Mouse (Mus musculus) hindbrain, embryonic 12.5 days (tissue): ENCODE measurements at regions not wholly inside any gene's neighbourhood (a gene's known extent, or its start where the extent isn't known, plus 50 kb on each side); places are given as distances from the start of the nearest gene placed in this dataset.

ENCODE experiments used
- ATAC-seq: fragments of 200-750 bp; cut with Nextera tagmentation; 2 replicates; pipeline ENCODE4 v1.8.0; 2017; ENCODE audit warnings: moderate TSS enrichment; ENCODE audit not compliant: low FRiP score
- H3K27ac ChIP-seq: fragments of 300-500 bp; sonication (generic); 2 replicates; pipeline ENCODE4 v1.5.1; 2016; ENCODE audit warnings: mild to moderate bottlenecking
- H3K27me3 ChIP-seq: fragments of 300-500 bp; sonication (generic); 2 replicates; pipeline ENCODE4 v1.6.1; 2016; ENCODE audit warnings: mild to moderate bottlenecking
- H3K36me3 ChIP-seq: fragments of 300-500 bp; sonication (generic); 2 replicates; pipeline ENCODE4 v1.6.1; 2016; ENCODE audit warnings: mild to moderate bottlenecking
- H3K4me1 ChIP-seq: fragments of 300-500 bp; sonication (generic); 2 replicates; pipeline ENCODE4 v1.6.1; 2016
- H3K4me2 ChIP-seq: fragments of 300-500 bp; sonication (generic); replicated peaks from 2 replicates; pipeline ENCODE4 v1.6.1; 2016; ENCODE audit warnings: mild to moderate bottlenecking
- H3K4me3 ChIP-seq: fragments of 300-500 bp; sonication (generic); 2 replicates; pipeline ENCODE4 v1.5.1; 2016; ENCODE audit warnings: mild to moderate bottlenecking
- H3K9ac ChIP-seq: fragments of 300-500 bp; sonication (generic); 2 replicates; pipeline ENCODE4 v1.6.1; 2016; ENCODE audit warnings: mild to moderate bottlenecking, moderate library complexity
- H3K9me3 ChIP-seq: fragments of 300-500 bp; sonication (generic); replicated peaks from 2 replicates; pipeline ENCODE4 v1.6.1; 2016; ENCODE audit warnings: mild to moderate bottlenecking
- whole genome bisulfite sequencing: fragments of 180-500 bp; shearing (Covaris S2); methylation state at CpG from one replicate; pipeline ENCODE4 v1.1.7; 2016; 5-methylcytosine and 5-hydroxymethylcytosine counted together

- H3K27me3 ChIP-seq: no peaks in the 10 kb centered on the region
- WGBS: 36% methylated on average over 5 of the region's 5 CpGs
- no peak overlapping the region for H3K9ac ChIP-seq
- peaks cover 20% of the 10 kb centered on the region for H3K4me1 ChIP-seq
- H3K36me3 ChIP-seq: no peaks in the 10 kb centered on the region
- ATAC-seq: peak; percentile 56; the same call in 1 of the 2 replicates
- no peak overlapping the region for H3K27ac ChIP-seq
- no peak overlapping the region for H3K4me3 ChIP-seq
- no peaks in the 10 kb centered on the region for H3K9me3 ChIP-seq
- H3K4me2 ChIP-seq: no peak overlapping the region
Measured at GRCm38 (mm10) chr9:33903991-33904570, 581.6 kb upstream of the Kirrel3 start.

GRCm38 (mm10) chr9:33914919-33915318 is 570.8 kb upstream of the Kirrel3 start:
- Histone ChIP-seq H3K36me3 (no peaks in the 10 kb centered on the region), H3K4me3 (no peak overlapping the region), H3K27me3 (no peaks in the 10 kb centered on the region), H3K27ac (no peak overlapping the region), H3K4me1 (no peaks in the 10 kb centered on the region), H3K9me3 (no peaks in the 10 kb centered on the region), H3K9ac (no peak overlapping the region), H3K4me2 (no peak overlapping the region)
- 88% methylated on average over 4 of the region's 4 CpGs for WGBS
- ATAC-seq: no peak

- 64% methylated on average over 4 of the region's 4 CpGs for WGBS
- Histone ChIP-seq H3K9ac (no peak overlapping the region), H3K4me1 (no peaks in the 10 kb centered on the region), H3K4me3 (no peak overlapping the region), H3K4me2 (no peak overlapping the region), H3K9me3 (no peaks in the 10 kb centered on the region), H3K36me3 (no peaks in the 10 kb centered on the region), H3K27me3 (no peaks in the 10 kb centered on the region), H3K27ac (no peak overlapping the region)
- no peak for ATAC-seq
Measured at GRCm38 (mm10) chr9:33915349-33916056, 570.2 kb upstream of the Kirrel3 start.

- ATAC-seq: no peak
- WGBS: 86% methylated on average over 4 of the region's 4 CpGs
- no peaks in the 10 kb centered on the region for H3K36me3 ChIP-seq
- H3K4me2 ChIP-seq: no peak overlapping the region
- no peak overlapping the region for H3K27ac ChIP-seq
- no peak overlapping the region for H3K4me3 ChIP-seq
- no peaks in the 10 kb centered on the region for H3K9me3 ChIP-seq
- no peaks in the 10 kb centered on the region for H3K4me1 ChIP-seq
- no peak overlapping the region for H3K9ac ChIP-seq
- H3K27me3 ChIP-seq: no peaks in the 10 kb centered on the region
Measured at GRCm38 (mm10) chr9:33930286-33930685, 555.4 kb upstream of the Kirrel3 start.

- WGBS: 84% methylated on average over 5 of the region's 5 CpGs
- H3K27ac ChIP-seq: no peak overlapping the region
- H3K9me3 ChIP-seq: no peaks in the 10 kb centered on the region
- H3K4me2 ChIP-seq: no peak overlapping the region
- no peak overlapping the region for H3K9ac ChIP-seq
- no peak for ATAC-seq
- H3K27me3 ChIP-seq: no peaks in the 10 kb centered on the region
- H3K4me3 ChIP-seq: no peak overlapping the region
- H3K4me1 ChIP-seq: no peaks in the 10 kb centered on the region
- H3K36me3 ChIP-seq: no peaks in the 10 kb centered on the region
Measured at GRCm38 (mm10) chr9:33934071-33934470, 551.6 kb upstream of the Kirrel3 start.

GRCm38 (mm10) chr9:33954319-33954718 is 531.4 kb upstream of the Kirrel3 start:
- no peak overlapping the region for H3K9ac ChIP-seq
- no peaks in the 10 kb centered on the region for H3K36me3 ChIP-seq
- H3K4me3 ChIP-seq: no peak overlapping the region
- H3K27ac ChIP-seq: no peak overlapping the region
- H3K4me2 ChIP-seq: no peak overlapping the region
- no peaks in the 10 kb centered on the region for H3K27me3 ChIP-seq
- H3K4me1 ChIP-seq: no peaks in the 10 kb centered on the region
- no peaks in the 10 kb centered on the region for H3K9me3 ChIP-seq
- no peak for ATAC-seq
